Mouse (Mus musculus): ENCODE results near the gene Trappc10. TPM values are rescaled to one million over a fixed set of nuclear protein-coding genes. Genes with fewer than 3 reads are reported as not detected.
A peak's percentile ranks its signal among the peaks of the same experiment; 100 is the strongest.

Gene Trappc10
- 17.0 and 18.8 TPM in 2 replicates for polyA plus RNA-seq (2016; fragmentation: Nextera tagmentation; extraction: Ambion mirVana)

DNA sequence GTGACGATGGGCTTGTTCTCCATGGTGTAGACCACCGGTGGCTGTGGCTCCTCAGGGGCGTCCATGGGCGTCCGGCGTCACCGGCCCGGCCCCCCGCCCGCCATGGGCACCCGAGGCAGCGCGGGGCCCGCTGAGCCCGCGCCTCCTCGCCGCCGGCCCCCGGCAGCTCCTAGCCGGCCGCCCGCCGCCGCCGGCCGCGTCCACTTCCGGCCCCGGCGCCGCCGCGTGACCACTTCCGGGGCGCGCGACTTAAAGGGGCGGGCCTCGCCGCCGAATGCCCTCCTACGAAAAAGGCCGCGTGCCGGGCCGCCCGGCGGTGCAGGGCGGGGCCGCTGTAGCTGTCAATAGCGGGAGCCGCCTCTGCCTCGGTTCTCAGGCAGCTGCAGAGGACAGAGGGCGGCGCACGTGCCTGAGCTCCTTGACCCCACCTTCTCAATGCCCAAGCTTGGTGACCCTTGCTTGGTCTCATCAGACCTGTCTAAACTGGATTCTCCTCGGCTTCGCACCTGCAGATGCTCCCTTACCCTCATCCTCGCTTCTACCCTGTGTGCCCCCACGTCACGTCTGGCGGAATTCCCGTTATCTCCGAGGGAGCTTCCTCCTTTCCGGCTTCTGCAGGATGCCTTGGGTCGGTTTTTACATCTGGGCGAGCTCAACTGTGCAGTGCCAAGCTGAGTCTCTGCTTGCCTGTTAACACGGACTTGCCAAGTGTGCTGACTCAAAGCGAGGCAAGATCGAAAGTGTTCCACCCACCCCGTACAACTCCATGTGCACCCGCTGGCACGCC lies at the start of gene Trappc10:
Gene Trappc10 (minus strand): TSS at position 204 of the 787 bp plus-strand sequence.
- ATAC-seq (ENCODE audit: insufficient number of reproducible peaks, insufficient read depth, low FRiP score, low TSS enrichment, low read depth) = peak; percentile 85
- no peaks in the 10 kb centered on the region for H3K9me3 ChIP-seq
- H3K4me3 ChIP-seq (replicated peaks) = peak within 1 kb of the TSS; percentile 87
- no peaks in the 10 kb centered on the region for H3K27me3 ChIP-seq
- no peaks in the 10 kb centered on the region for H3K36me3 ChIP-seq
- peak within 1 kb of the TSS; percentile 95 for H3K4me2 ChIP-seq
- H3K9ac ChIP-seq (replicated peaks) = peak within 1 kb of the TSS; percentile 79
- no peak within 1 kb of the TSS for H3K27ac ChIP-seq
- WGBS = under 1% methylated on average over 68 of the region's 74 CpGs
- peaks cover 18% of the 10 kb centered on the region for H3K4me1 ChIP-seq (replicated peaks)

DNA sequence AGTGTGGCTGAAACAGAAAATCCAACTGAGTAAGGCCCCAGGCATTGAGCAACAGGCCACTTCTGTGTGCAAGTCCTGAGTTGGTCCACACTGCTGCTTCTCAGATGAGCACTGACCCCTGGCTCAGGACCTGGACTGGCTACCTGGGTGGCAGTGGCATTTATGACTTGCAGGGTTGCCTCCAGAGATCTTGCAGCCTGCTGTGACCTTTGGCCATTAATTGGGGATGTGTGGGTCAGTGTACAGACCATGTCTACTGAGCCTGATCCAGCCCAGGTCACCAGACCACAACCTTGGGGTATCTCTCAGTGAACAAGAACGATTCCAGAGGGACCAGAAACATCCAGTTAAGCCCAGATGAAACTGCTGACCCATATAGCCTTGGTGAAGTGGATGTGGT lies 49.1 kb upstream of the Trappc10 start:
- H3K27ac ChIP-seq = no peak overlapping the region
- no peaks in the 10 kb centered on the region for H3K27me3 ChIP-seq
- no peak overlapping the region for H3K9ac ChIP-seq (replicated peaks)
- H3K4me3 ChIP-seq (replicated peaks) = no peak overlapping the region
- peaks cover 38% of the 10 kb centered on the region for H3K4me1 ChIP-seq (replicated peaks)
- H3K9me3 ChIP-seq = no peaks in the 10 kb centered on the region
- WGBS = 32% methylated on average over 1 of the region's 1 CpGs
- no peak overlapping the region for H3K4me2 ChIP-seq
- no peak for ATAC-seq (ENCODE audit: insufficient number of reproducible peaks, insufficient read depth, low FRiP score, low TSS enrichment, low read depth)
- H3K36me3 ChIP-seq = no peaks in the 10 kb centered on the region

DNA sequence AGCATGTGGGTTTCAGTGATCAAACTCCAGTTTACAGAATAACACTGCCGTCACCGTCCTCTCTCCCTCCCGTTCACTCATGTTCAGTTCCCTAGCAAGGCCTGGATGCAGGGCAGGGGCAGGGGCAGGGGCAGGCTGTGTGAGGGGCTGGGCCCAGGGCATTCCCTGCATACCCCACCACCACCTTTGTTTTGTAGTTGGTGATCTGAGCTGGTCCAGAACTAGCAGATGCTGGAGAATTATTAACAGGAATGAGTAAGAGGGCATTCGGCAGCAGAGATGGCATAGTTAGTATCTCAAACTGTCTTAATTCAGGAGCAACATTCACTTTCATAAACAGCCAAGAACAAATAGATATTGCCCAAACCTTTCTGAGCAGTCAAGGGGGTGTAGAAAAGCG lies 47.9 kb upstream of the Trappc10 start:
- H3K36me3 ChIP-seq = peaks cover 7% of the 10 kb centered on the region
- H3K4me1 ChIP-seq (replicated peaks) = peaks cover 38% of the 10 kb centered on the region
- H3K9ac ChIP-seq (replicated peaks) = no peak overlapping the region
- no peak for ATAC-seq (ENCODE audit: insufficient number of reproducible peaks, insufficient read depth, low FRiP score, low TSS enrichment, low read depth)
- no peak overlapping the region for H3K4me2 ChIP-seq
- no peaks in the 10 kb centered on the region for H3K27me3 ChIP-seq
- H3K27ac ChIP-seq = no peak overlapping the region
- 96% methylated on average over 5 of the region's 5 CpGs for WGBS
- H3K4me3 ChIP-seq (replicated peaks) = no peak overlapping the region
- no peaks in the 10 kb centered on the region for H3K9me3 ChIP-seq

DNA sequence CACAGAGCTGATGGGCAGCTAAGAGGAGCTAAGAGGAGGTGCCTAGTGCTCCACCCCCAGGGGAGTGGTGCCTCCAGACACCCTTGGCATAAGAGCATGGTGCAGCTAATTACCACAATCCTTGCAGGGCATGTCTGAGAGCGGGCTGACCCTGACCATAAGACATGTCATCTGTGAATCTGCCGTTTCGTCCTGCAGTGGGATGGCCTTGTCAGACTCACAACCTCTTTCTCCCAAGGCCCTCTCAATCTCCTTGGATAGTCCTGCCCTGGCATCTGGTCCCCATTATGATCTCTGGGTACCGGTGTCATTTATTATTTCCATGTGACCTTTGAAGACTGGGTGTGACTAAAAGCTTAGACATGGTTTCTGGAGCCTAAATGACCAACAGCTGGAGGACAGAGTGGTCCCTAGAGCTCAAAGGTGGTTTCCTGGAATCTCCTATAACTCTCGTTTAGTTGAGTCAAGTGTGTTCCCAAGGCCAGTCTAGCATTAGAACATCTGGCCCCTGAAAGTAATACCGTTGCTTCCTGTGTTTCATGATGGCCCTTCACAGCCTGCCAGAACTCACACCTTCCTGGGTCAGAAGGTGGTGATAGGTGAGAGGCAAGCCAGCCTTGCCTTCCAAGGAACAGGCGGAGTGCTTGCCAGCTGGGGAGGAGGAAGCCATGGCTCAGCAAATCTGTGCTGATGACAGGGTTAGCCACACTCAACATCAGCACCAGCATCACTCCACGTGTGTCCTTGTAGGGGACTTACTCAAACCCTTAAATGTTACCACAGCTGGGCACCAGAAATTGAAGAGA lies 46.5 kb upstream of the Trappc10 start:
- Histone ChIP-seq H3K9me3 (no peaks in the 10 kb centered on the region), H3K4me2 (no peak overlapping the region), H3K4me1 (replicated peaks) (peaks cover 38% of the 10 kb centered on the region), H3K36me3 (peaks cover 22% of the 10 kb centered on the region), H3K27me3 (no peaks in the 10 kb centered on the region), H3K27ac (no peak overlapping the region), H3K9ac (replicated peaks) (no peak overlapping the region), H3K4me3 (replicated peaks) (no peak overlapping the region)
- WGBS = 20% methylated on average over 8 of the region's 8 CpGs
- ATAC-seq (ENCODE audit: insufficient number of reproducible peaks, insufficient read depth, low FRiP score, low TSS enrichment, low read depth) = peak; percentile 33; the same call in 1 of the 2 replicates

DNA sequence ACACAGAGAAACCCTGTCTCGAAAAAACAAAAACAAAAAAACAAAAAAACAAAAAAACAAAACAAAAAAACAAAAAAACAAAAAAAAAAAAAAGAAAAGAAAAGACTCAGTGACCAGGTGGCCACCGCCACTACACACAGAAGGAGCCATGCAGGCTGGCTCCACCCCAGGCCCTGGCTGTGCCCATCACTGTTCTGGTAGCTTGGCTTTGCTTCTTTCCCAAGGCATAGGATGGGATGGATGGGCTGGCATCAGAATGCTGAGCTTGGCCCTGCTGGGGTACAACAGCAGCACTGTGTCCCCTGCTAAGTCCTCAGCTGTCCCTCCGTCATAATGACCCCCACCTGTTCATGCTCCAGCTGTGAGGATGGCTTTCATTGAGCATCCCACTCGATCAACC lies 44.5 kb upstream of the Trappc10 start:
- peaks cover 38% of the 10 kb centered on the region for H3K36me3 ChIP-seq
- no peak overlapping the region for H3K4me3 ChIP-seq (replicated peaks)
- H3K9ac ChIP-seq (replicated peaks) = no peak overlapping the region
- no peaks in the 10 kb centered on the region for H3K9me3 ChIP-seq
- H3K4me1 ChIP-seq (replicated peaks) = peaks cover 24% of the 10 kb centered on the region
- WGBS = 88% methylated on average over 4 of the region's 4 CpGs
- no peak overlapping the region for H3K27ac ChIP-seq
- H3K27me3 ChIP-seq = no peaks in the 10 kb centered on the region
- no peak overlapping the region for H3K4me2 ChIP-seq
- ATAC-seq (ENCODE audit: insufficient number of reproducible peaks, insufficient read depth, low FRiP score, low TSS enrichment, low read depth) = no peak

DNA sequence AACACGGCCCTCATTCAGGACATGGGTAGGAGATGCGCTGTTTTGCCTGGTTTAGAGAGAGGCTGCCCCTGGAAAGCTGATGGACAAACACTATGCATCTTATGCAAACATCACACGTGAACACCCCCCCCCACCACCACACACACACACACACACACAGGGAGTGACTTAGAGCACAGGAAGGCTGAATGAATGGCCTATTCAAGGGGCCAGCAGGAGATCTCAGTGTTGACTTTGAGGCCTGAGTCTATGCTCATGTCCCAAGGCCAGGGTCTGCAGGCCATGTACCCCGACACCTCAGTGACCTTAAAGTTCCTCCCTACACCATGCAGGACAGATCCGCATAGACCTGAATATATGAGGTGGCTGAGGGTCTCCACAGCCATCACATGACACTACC lies 43.7 kb upstream of the Trappc10 start:
- no peak overlapping the region for H3K9ac ChIP-seq (replicated peaks)
- 90% methylated on average over 5 of the region's 5 CpGs for WGBS
- H3K4me2 ChIP-seq = no peak overlapping the region
- no peaks in the 10 kb centered on the region for H3K27me3 ChIP-seq
- no peak overlapping the region for H3K4me3 ChIP-seq (replicated peaks)
- peaks cover 45% of the 10 kb centered on the region for H3K36me3 ChIP-seq
- H3K4me1 ChIP-seq (replicated peaks) = peaks cover 24% of the 10 kb centered on the region
- H3K9me3 ChIP-seq = no peaks in the 10 kb centered on the region
- 0 out of 2 replicates have a peak, but pooled peaks have one; percentile 5 for ATAC-seq (ENCODE audit: insufficient number of reproducible peaks, insufficient read depth, low FRiP score, low TSS enrichment, low read depth)
- H3K27ac ChIP-seq = no peak overlapping the region

DNA sequence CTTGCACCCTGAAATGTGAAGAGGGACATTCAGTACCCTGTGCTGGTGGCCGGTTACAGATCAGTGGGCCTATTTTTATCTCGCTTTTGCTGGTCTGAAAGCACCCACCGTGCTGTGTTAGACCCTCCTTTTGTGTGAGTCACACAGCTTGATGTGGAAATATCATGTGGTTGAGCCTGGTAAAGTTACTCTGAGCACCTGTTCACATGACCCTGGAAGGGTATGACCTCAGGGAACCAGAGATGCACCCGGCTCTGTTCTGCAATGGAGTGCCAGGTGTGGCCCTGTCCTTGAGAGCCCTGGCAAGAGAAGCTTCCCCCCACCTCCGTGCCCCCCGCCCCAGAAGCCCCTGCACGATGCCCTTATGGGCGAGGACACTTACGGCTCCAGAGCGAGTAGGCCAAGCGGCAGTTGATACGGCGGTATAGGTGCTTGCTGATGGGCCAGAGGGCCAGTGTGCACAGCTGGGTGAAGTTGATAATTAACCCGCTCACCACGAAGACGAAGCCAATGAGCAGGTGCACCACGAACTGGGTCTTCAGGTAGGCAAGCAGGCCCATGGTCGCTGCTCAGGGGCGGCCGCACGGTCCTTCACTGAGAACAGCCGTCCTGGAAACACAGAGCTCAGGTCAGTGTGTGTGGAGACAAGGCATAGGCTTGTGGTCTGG lies 43.2 kb upstream of the Trappc10 start:
- Histone ChIP-seq H3K4me3 (replicated peaks) (no peak overlapping the region), H3K9me3 (no peaks in the 10 kb centered on the region), H3K4me2 (no peak overlapping the region), H3K36me3 (peaks cover 49% of the 10 kb centered on the region), H3K27me3 (no peaks in the 10 kb centered on the region), H3K9ac (replicated peaks) (no peak overlapping the region), H3K27ac (no peak overlapping the region), H3K4me1 (replicated peaks) (peaks cover 24% of the 10 kb centered on the region)
- WGBS = 93% methylated on average over 22 of the region's 22 CpGs
- ATAC-seq (ENCODE audit: insufficient number of reproducible peaks, insufficient read depth, low FRiP score, low TSS enrichment, low read depth) = no peak

DNA sequence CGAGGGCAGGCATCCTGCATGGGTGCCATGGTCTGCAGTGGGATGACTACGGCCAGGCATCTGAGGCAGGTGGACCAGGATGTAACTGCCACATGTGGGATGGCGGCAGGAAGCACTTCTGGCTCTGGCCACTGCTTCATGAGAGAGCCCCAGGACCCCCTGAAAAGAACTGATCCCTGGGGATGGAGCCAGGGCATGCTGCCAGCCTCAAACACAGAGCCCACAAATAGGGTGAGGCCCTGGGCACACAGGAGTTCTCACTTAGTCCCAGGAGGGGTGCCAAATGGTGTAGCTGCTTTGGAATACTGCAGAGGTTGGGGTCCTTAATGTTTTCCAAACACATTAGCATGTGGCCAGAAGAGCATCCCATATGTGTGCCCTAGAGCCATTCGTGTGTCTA lies 41.5 kb upstream of the Trappc10 start:
- Histone ChIP-seq H3K4me1 (replicated peaks) (peaks cover 8% of the 10 kb centered on the region), H3K9me3 (no peaks in the 10 kb centered on the region), H3K27ac (no peak overlapping the region), H3K27me3 (no peaks in the 10 kb centered on the region), H3K9ac (replicated peaks) (no peak overlapping the region), H3K36me3 (peaks cover 65% of the 10 kb centered on the region), H3K4me2 (no peak overlapping the region), H3K4me3 (replicated peaks) (no peak overlapping the region)
- whole genome bisulfite sequencing = 88% methylated on average over 4 of the region's 4 CpGs
- no peak for ATAC-seq (ENCODE audit: insufficient number of reproducible peaks, insufficient read depth, low FRiP score, low TSS enrichment, low read depth)

DNA sequence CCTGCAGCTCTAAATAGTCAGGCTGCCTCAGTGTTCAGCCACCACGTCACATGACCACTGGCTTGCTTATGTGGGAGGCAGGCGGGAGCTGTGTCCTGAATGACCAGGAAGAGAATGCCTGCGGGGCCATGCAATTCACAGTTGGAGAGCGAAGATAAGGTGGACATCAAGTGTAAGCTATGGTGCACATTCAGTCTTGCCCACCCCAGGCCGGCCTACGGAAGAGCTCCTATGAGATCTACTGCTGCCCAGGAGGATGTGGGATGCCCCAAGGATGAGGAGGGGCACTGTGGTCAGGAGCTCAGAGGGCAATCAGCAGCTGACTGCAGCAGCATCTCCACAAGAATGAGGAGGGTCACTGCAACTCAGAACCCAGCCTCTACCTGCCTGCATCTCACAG lies 41.0 kb upstream of the Trappc10 start:
- Histone ChIP-seq H3K27me3 (no peaks in the 10 kb centered on the region), H3K4me2 (no peak overlapping the region), H3K36me3 (peaks cover 70% of the 10 kb centered on the region), H3K27ac (no peak overlapping the region), H3K9ac (replicated peaks) (no peak overlapping the region), H3K4me3 (replicated peaks) (no peak overlapping the region), H3K9me3 (no peaks in the 10 kb centered on the region), H3K4me1 (replicated peaks) (peaks cover 3% of the 10 kb centered on the region; the same call in 1 of the 2 replicates)
- 93% methylated on average over 6 of the region's 6 CpGs for WGBS
- ATAC-seq (ENCODE audit: insufficient number of reproducible peaks, insufficient read depth, low FRiP score, low TSS enrichment, low read depth) = no peak

DNA sequence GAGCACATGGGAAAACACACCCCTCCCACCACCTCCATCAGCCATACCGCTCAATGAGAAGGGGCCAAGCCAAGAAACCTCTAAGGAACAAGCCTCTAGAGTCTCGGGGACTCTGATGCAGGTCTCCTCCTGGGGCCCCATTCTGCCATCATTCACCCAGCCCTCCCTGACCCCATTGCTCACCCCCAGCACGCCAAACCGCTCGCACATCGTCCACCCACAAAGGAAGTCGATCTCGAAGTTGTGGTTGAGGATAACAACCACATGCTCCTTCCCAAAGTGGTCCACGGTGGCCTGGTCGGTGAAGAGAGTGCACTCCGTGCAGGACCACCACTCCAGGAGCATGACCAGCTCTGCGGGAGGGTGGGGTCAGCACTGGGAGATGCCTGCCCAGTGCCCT lies 40.4 kb upstream of the Trappc10 start:
- H3K36me3 ChIP-seq = peaks cover 76% of the 10 kb centered on the region
- ATAC-seq (ENCODE audit: insufficient number of reproducible peaks, insufficient read depth, low FRiP score, low TSS enrichment, low read depth) = no peak

DNA sequence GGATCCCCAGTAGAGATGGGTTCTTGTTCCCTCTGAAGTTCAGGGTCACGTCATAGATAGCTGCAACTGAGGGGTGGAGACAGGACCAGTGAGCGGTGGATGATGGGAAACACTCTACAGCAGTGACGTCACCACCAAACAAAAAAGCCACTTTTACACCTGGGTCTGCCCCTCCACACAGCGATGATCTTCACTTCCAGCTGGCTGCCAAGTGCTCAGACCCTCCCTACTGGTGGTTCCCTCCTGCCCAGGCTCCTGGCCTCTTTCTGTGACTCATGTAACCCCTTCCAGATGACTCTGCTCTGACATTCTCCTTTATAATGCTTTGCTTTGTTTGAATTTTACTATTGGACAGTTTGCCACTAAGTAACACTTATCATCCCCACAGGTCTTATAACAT lies 38.0 kb upstream of the Trappc10 start:
- H3K36me3 ChIP-seq = peaks cover 86% of the 10 kb centered on the region
- 84% methylated on average over 4 of the region's 4 CpGs for WGBS

More for the DNA sequence above, 40.4 kb upstream of the Trappc10 start:
- no peak overlapping the region for H3K9ac ChIP-seq (replicated peaks)
- H3K27ac ChIP-seq = no peak overlapping the region
- no peaks in the 10 kb centered on the region for H3K9me3 ChIP-seq
- H3K4me2 ChIP-seq = no peak overlapping the region
- no peaks in the 10 kb centered on the region for H3K4me1 ChIP-seq (replicated peaks)
- H3K4me3 ChIP-seq (replicated peaks) = no peak overlapping the region
- WGBS = 91% methylated on average over 12 of the region's 12 CpGs
- no peaks in the 10 kb centered on the region for H3K27me3 ChIP-seq

More for the DNA sequence above, 38.0 kb upstream of the Trappc10 start:
- no peak for ATAC-seq (ENCODE audit: insufficient number of reproducible peaks, insufficient read depth, low FRiP score, low TSS enrichment, low read depth)
- Histone ChIP-seq H3K9ac (replicated peaks) (0 out of 2 replicates have a peak overlapping the region, but pooled peaks have one; percentile 8), H3K4me3 (replicated peaks) (no peak overlapping the region), H3K9me3 (no peaks in the 10 kb centered on the region), H3K27ac (no peak overlapping the region), H3K4me1 (replicated peaks) (no peaks in the 10 kb centered on the region), H3K4me2 (no peak overlapping the region), H3K27me3 (no peaks in the 10 kb centered on the region)

All from limb, embryonic 12.5 days (tissue).